Mouse (Mus musculus) megakaryocyte, embryonic 14.5 days (primary cell): ENCODE results near the gene Abcg4. TPM values are rescaled to one million over a fixed set of nuclear protein-coding genes. Genes with fewer than 3 reads are reported as not detected.
A peak's percentile ranks its signal among the peaks of the same experiment; 100 is the strongest.
"Not testable (repeated sequence)": the region's sequence is repeated elsewhere in the genome, so short reads cannot be mapped to it uniquely, and the experiment has no call there.

Source experiments
- H3K27me3 ChIP-seq: replicated peaks from 2 replicates; pipeline ENCODE3; 2012; ENCODE audit warnings: inconsistent platforms
- H3K36me3 ChIP-seq: replicated peaks from 2 replicates; pipeline ENCODE3; 2012; ENCODE audit warnings: low read length, inconsistent platforms, mixed read lengths
- H3K4me1 ChIP-seq: 2 replicates; pipeline ENCODE4 v1.6.1; 2012; ENCODE audit warnings: inconsistent platforms
- H3K4me3 ChIP-seq: replicated peaks from 2 replicates; pipeline ENCODE3; 2012; ENCODE audit warnings: moderate library complexity, mild to moderate bottlenecking, inconsistent platforms
- H3K9me3 ChIP-seq: 2 replicates; pipeline ENCODE4 v1.6.1; 2012; ENCODE audit warnings: inconsistent platforms
- FLI1 ChIP-seq: IDR thresholded peaks from 2 replicates; pipeline ENCODE4 v1.6.1; 2012; ENCODE audit warnings: low read length, inconsistent platforms, mixed read lengths
- GATA1 ChIP-seq: IDR thresholded peaks from 3 replicates; pipeline ENCODE4 v1.6.1; 2012; ENCODE audit warnings: mixed read lengths, low read length, inconsistent platforms, borderline replicate concordance
- polyA plus RNA-seq: library from polyadenylated mRNA; stranded (reverse); fragments of >175 nt; gene quantifications from 2 replicates; pipeline ENCODE4 v1.2.3, GENCODE M21; 2012; ENCODE audit warnings: low replicate concordance; ENCODE audit not compliant: insufficient read depth

Gene Abcg4
- polyA plus RNA-seq, 1 experiment, result 0.19 TPM

DNA sequence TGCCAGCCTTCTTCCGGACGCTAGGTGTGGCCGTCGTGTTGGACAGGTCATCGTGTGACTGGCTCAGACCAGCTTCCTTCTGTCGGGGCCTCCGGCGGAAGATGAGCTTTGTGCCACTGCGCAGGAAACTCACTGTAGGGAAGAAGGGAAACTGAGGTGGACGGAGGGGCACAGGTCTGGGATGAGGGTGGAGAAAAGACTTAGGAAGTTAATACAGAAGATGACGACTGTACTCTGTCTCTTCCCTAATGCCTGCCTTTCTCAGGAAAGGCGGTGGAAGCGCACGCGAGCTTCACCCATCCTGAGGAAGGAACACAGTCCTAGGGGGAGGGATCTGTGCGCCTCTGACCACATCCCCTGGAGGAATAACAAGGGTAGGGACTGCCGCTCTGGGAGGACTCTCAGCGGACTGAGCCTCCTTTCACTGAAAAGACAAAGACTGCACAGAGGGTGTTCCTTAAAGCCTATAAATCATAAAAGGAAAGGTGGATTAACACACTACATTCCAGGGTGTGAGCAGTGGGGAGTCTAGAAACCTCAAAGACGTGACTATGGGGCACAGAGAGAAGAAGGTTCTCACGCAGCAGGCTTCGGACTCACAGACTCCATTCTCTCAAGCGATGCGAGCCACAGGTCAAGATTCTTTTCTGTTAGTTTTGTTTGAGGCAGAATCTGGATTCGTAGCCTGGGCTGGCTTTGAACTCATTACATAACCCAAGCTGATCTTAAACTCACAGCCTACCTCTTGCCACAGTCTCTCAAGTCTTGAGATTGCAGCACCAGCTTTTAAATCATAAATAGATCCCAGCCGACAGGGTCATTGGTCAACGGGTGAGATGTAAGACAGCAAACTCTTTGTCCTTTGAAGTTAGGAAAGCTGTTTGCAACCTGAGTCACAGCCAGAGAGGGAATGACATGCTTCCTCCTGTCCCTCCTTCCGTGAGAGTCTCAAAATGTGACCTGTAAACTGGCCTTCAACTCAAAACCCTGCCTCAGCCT lies 23.0 kb upstream of the Abcg4 start:
- Histone ChIP-seq H3K36me3 (peaks cover 73% of the 10 kb centered on the region), H3K9me3 (no peaks in the 10 kb centered on the region), H3K4me1 (peaks cover 19% of the 10 kb centered on the region), H3K4me3 (no peak overlapping the region), H3K27me3 (no peaks in the 10 kb centered on the region)
- TF ChIP-seq FLI1, result no peak
- no peak for TF ChIP-seq GATA1

DNA sequence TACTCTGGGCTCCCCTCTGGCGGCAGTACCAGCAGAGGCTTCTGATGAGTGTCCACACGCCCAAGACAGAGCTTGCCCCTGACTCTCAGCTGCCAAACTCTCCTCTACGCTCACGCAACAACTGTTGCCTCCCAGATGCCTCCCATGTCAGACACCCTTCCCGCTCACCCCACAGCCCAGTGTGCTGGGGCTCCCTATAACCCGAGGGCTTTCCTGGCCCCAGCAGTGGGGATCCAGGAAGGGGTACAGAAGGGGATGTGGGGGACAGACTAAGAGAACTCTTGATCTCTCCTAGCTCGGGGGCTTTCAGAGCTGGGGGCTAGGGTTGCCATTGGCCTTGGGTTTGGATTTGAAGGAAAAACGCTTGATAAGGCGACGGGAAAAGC lies 22.3 kb upstream of the Abcg4 start:
- peaks cover 66% of the 10 kb centered on the region for H3K36me3 ChIP-seq
- H3K4me3 ChIP-seq, result no peak overlapping the region
- TF ChIP-seq FLI1, result no peak
- TF ChIP-seq GATA1, result no peak
- peaks cover 20% of the 10 kb centered on the region for H3K4me1 ChIP-seq
- H3K27me3 ChIP-seq, result no peaks in the 10 kb centered on the region
- no peaks in the 10 kb centered on the region for H3K9me3 ChIP-seq

DNA sequence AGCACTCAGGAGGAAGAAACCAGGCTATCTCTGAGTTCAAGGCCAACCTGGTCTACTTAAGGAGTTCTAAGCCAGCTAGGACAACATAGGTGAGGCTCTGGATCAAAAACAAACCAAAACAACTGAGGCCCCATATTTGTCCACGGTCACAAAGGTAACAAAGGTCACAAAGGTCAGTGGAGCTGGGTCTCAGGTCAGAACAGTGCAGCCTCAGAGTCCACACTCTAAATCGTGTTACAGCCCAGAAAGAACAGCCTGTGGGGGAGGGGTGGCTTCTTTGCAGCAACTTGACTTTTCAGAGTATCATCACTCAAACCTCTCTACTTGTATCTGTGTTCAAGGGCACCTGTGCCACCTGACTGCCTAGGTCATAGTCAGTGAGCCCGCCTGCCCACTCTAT lies 21.3 kb upstream of the Abcg4 start:
- H3K27me3 ChIP-seq, result no peaks in the 10 kb centered on the region
- TF ChIP-seq FLI1 (no peak), GATA1 (no peak)
- peaks cover 56% of the 10 kb centered on the region for H3K36me3 ChIP-seq
- H3K9me3 ChIP-seq, result no peaks in the 10 kb centered on the region
- peaks cover 22% of the 10 kb centered on the region for H3K4me1 ChIP-seq
- H3K4me3 ChIP-seq, result no peak overlapping the region

- Histone ChIP-seq H3K4me1 (peaks cover 46% of the 10 kb centered on the region), H3K36me3 (peaks cover 50% of the 10 kb centered on the region), H3K27me3 (no peaks in the 10 kb centered on the region), H3K9me3 (no peaks in the 10 kb centered on the region), H3K4me3 (no peak overlapping the region)
- TF ChIP-seq GATA1 (no peak), FLI1 (no peak)
Observed at GRCm38 (mm10) chr9:44307248-44307647, 18.8 kb upstream of the Abcg4 start.

- Histone ChIP-seq H3K36me3 (peaks cover 51% of the 10 kb centered on the region), H3K9me3 (no peaks in the 10 kb centered on the region)
- TF ChIP-seq GATA1 (no peak), FLI1 (no peak)
Observed at GRCm38 (mm10) chr9:44306532-44306931, 18.1 kb upstream of the Abcg4 start.

DNA sequence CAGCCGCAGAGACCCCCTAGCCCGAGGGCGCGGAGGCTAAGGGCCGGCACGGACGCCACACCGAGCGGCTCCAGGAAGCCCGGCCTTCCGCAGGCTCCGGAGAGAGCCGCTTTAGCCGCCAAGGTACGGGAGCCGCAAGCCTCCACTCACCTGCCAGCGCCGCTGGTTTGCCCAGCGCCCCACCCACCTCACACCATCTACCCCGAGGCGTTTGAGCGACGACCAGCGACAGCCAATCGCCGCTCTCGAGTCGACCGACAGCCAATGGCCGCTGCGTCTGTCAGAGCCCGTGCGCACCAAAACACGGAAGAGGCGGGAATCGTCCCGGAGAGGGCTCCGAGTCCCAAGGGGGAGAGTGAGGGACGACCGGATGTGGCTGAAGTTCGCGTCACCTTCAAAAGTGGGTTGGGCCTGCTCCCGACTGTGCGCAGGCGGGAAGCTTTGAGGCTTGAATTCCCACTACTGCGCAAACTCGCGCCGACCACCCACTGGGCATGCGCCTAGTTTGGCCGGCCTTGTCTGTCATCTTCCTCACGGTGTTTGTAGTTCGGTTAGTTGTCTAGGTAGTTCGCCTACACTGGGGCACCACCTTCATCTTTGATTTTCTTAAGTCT lies 17.2 kb upstream of the Abcg4 start, which contains the start of gene Hinfp:
Gene Hinfp, minus strand, starts transcription at position 206 of the 614 bp plus-strand sequence.
- Histone ChIP-seq H3K4me3 (peak within 1 kb of the TSS; percentile 93), H3K36me3 (peaks cover 50% of the 10 kb centered on the region), H3K9me3 (no peaks in the 10 kb centered on the region), H3K4me1 (peaks cover 46% of the 10 kb centered on the region), H3K27me3 (no peaks in the 10 kb centered on the region)
- TF ChIP-seq FLI1 (peak; percentile 99; the same call in 1 of the 2 replicates), GATA1 (no peak)

More at GRCm38 (mm10) chr9:44306532-44306931, 18.1 kb upstream of the Abcg4 start:
- Histone ChIP-seq H3K4me3 (no peak overlapping the region), H3K4me1 (peaks cover 45% of the 10 kb centered on the region), H3K27me3 (no peaks in the 10 kb centered on the region)

GRCm38 (mm10) chr9:44300001-44300400 lies 11.6 kb upstream of the Abcg4 start:
- not testable (repeated sequence) for H3K27me3 ChIP-seq, H3K9me3 ChIP-seq
- H3K36me3 ChIP-seq, result peaks cover 85% of the 10 kb centered on the region
- H3K4me3 ChIP-seq, result peak overlapping the region; percentile 33
- H3K4me1 ChIP-seq, result peaks cover 69% of the 10 kb centered on the region

- Histone ChIP-seq H3K36me3 (peaks cover 82% of the 10 kb centered on the region), H3K4me3 (no peak overlapping the region), H3K9me3 (peaks cover 14% of the 10 kb centered on the region), H3K27me3 (peaks cover 20% of the 10 kb centered on the region), H3K4me1 (peaks cover 19% of the 10 kb centered on the region)
- TF ChIP-seq GATA1 (no peak), FLI1 (no peak)
Observed at GRCm38 (mm10) chr9:44292490-44292889, 4.1 kb upstream of the Abcg4 start.

GRCm38 (mm10) chr9:44288959-44289291 lies 510 bp upstream of the Abcg4 start:
- TF ChIP-seq GATA1, result no peak
- no peak for TF ChIP-seq FLI1
- Histone ChIP-seq H3K36me3 (peaks cover 49% of the 10 kb centered on the region), H3K4me3 (no peak overlapping the region), H3K4me1 (peaks cover 37% of the 10 kb centered on the region), H3K9me3 (peaks cover 16% of the 10 kb centered on the region), H3K27me3 (peaks cover 47% of the 10 kb centered on the region)
